Mouse (Mus musculus): ENCODE measurements at regions not wholly inside any gene's neighbourhood (a gene's known extent, or its start where the extent isn't known, plus 50 kb on each side); places are given as distances from the start of the nearest gene placed in this dataset.
A peak's percentile ranks its signal among the peaks of the same experiment; 100 is the strongest.

- no peak for DNase-seq
These were observed 83.7 kb upstream of the Ppp2r5a start for GRCm38 (mm10) chr1:191486766-191487165.

DNA sequence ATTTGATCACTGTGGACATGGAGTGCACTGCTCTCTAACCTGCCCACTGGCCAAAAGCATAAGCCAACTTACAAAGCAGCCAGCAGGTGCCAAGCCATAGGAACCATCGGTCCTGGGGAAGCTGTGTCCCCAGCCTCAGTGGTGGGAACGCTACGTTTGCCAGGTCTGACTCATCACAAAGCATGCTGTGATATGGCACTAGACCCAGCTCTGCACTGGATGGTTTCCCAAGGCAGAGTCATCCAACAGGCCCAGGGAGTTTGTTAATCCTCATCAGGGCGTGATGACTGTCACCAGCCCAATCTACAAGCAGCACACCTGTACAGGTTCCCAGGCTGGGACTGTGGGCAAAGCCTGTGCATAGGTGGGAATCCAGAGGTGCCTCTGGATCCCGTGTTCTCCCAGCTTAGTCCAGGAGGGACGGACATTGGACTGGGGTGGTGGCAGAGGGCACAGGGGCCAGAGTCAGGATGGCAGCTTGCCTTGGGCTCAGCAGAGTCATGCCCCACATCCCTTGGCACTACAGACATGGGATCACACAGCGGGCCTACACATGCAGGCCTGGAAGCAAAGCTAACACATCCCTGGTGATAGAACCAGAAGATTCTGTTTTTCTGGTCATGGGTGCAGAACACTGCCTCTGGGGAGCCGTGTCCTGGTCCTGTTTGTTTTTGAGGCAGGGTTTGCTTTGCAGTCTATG is 81.8 kb upstream of the Ppp2r5a start:
- no peak for DNase-seq

- DNase-seq, result peak; percentile 59
These were observed 76.9 kb upstream of the Ppp2r5a start for GRCm38 (mm10) chr1:191479906-191480379.

GRCm38 (mm10) chr1:191472551-191472950 is 69.5 kb upstream of the Ppp2r5a start:
- DNase-seq, result no peak

DNA sequence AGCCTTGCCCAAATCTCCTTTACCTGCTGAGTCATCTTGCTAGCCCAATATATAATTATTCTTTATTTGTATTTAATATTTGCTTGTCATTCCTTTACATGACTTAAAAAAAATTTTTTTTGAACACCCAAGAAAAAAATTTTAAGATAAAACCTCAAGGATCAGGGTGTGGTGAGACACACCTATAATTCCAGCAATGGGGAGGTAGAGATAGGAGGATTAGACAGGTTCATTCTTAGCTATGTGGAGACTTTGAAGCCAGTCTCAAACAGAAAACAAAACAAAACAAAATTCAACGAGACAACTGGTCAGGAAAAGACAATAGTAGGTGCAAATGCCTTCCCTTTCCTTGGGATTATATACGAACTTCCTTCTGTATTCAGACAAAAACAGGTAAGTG is 68.4 kb upstream of the Ppp2r5a start:
- no peak for DNase-seq

GRCm38 (mm10) chr1:191470190-191470985 is 67.3 kb upstream of the Ppp2r5a start:
- no peak for DNase-seq

GRCm38 (mm10) chr1:191468837-191469529 is 65.9 kb upstream of the Ppp2r5a start:
- DNase-seq, result no peak

DNA sequence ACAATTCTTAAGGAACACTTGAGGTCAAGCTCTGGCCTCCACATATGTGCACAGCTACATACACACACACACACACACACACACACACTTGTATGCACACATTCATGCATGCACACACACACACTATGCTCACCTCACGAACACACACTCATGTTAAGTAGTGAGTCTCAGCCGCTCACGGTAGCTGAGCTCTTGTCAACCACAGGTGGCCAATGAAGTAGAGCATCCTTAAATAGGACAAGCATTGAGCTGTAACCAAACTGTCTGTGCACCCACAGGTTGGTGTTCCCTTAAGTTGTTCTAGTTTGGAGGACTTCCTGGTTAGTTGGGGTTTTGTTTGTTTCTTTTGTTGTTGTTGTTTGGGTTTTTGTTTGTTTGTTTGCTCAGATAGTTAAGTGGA is 63.2 kb upstream of the Ppp2r5a start:
- DNase-seq, result peak; percentile 50

DNA sequence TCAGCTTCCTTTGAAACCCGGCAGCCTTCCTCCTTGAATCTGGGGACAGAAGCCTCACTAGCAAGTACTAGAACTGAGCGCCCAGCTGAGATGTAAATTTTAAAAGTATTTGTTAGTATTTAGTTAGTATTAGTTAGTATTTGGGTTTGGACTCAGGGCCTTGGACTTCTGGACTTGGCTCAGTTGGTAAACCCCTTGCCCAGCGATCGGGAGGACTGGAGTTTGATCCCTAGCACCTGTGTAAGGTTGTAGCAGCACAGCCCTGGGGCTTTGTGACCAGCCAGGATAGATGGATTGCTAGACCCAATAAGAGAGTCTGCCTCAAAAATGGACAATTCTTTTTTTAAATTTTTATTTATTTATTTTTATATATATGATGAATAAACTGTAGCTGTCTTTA is 62.7 kb upstream of the Ppp2r5a start:
- DNase-seq, result no peak

DNA sequence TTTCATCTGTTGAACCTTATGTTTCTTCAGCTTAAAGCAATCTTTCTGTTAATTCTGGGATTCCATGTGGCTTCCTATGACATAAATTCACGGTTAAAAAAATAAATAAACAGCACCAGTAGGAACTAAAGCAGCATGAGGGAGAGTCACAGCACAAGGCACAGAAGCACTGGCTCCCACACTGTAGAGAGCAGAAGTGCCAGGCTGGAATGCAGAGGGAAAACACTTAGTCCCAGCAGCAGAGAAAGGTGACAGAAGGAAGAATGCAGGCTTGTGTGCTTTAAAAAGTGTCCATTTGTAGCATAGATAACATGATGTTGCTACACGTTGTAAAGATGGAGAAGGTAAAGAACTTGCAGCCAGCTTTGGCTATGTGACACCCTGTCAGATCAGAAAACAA is 62.1 kb upstream of the Ppp2r5a start:
- no peak for DNase-seq

GRCm38 (mm10) chr1:191461811-191462491 is 58.9 kb upstream of the Ppp2r5a start:
- DNase-seq, result no peak

GRCm38 (mm10) chr1:191459066-191459465 is 56.0 kb upstream of the Ppp2r5a start:
- DNase-seq, result no peak

DNA sequence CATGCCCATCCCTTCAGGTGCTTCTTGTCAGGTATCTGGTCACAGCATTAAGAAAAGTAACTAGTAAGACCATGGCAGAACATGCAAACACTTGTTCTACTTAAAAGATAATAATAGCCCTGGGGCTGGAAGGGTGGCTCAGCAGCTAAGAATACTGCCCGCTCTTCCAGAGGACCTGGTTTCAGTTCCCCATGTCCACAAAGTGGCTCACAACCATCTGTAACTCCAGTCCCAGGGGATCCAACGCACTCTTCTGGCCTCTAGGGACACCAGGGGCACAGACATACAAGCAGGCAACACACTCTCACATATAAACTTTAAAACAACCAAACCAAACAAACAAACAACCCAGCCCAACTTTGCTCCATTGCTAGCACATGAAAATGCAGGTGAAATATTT is 55.2 kb upstream of the Ppp2r5a start:
- DNase-seq, result no peak

DNA sequence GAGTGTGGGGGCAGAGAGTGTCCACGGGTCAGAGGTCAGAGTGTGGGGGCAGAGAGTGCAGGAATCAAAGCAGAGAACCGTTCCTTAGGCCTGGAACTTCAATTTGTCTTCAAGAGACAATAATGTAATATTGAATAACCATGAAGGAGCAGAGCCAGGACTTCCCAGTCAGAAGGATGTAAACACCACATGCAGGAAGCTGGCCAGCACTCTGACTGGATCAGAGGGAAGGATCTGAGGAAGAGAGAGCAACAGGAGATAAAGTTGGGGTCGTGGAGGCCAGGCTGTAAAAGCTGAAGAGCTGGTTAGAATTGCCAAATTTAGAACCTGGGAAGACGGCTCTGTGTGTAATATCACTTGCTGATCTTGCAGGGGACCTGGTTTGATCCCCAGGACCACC is 54.0 kb upstream of the Ppp2r5a start:
- DNase-seq, result no peak

DNA sequence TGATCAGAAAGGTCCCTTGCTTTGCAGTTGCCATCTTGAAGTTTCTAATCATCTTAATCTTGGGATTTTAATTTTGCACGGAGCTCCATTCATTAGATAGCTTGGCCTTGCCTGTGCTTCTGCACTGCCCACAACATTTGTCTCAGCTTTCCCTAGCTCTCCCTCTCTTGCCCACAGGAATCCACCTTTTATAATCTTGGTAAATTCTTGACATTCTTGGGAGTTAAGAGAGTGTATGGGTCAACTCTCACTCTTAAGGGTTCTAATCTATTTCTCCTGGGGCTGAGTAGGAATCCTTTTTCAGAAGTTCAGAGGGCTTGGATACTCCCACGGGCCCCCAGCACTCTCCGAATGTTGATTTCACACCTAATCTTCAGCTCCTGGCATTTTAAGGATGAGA is 51.5 kb upstream of the Ppp2r5a start:
- DNase-seq, result no peak

DNA sequence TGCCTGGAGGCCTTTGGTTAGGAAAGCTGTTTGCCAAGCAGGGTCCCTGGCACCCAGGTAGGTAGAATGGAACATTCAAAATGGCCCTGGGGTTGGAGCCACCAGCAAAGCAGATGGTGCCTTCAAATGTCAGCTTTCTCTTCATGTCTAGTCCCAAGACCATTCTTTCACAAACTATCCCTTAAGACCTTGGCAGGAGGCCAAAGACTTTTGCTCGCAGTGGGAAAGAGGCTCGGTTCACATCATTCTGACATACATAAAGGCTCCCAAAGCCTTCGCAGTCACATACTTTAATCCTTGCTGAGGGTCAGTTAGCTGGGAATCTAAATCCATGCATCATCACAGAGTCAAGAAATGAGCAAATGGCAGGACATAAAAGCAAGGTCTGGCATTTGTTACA is 50.5 kb upstream of the Ppp2r5a start:
- DNase-seq, result no peak
